Mouse (Mus musculus) limb, embryonic 14.5 days (tissue): Measurements from ENCODE around the gene Fam181b. TPM values are rescaled to one million over a fixed set of nuclear protein-coding genes. Genes with fewer than 3 reads are reported as not detected.

Source experiments
- ATAC-seq: fragments of 200-750 bp; cut with Nextera tagmentation; 2 replicates; pipeline ENCODE4 v1.8.0; 2017; ENCODE audit warnings: low read depth, moderate number of reproducible peaks, moderate TSS enrichment; ENCODE audit not compliant: low FRiP score
- DNase-seq: peaks from one replicate; pipeline ENCODE4 v3.0.0-alpha.2; 2015; ENCODE audit warnings: low spot score
- H3K27ac ChIP-seq: fragments of 300-500 bp; sonication (generic); replicated peaks from 2 replicates; pipeline ENCODE4 v1.5.1; 2014; ENCODE audit warnings: low read depth, mild to moderate bottlenecking, low read length, moderate library complexity, mixed read lengths
- H3K27me3 ChIP-seq: fragments of 300-500 bp; sonication (generic); 2 replicates; pipeline ENCODE4 v1.6.1; 2014; ENCODE audit warnings: low read length, mixed read lengths; ENCODE audit not compliant: control insufficient read depth, insufficient read depth
- H3K36me3 ChIP-seq: fragments of 300-500 bp; sonication (generic); 2 replicates; pipeline ENCODE4 v1.6.1; 2014; ENCODE audit warnings: mild to moderate bottlenecking, low read length, moderate library complexity, mixed read lengths; ENCODE audit not compliant: control insufficient read depth, insufficient read depth
- H3K4me1 ChIP-seq: fragments of 300-500 bp; sonication (generic); 2 replicates; pipeline ENCODE4 v1.6.1; 2014; ENCODE audit warnings: antibody characterized with exemption, low read length, mixed read lengths; ENCODE audit not compliant: control insufficient read depth, insufficient read depth
- H3K4me2 ChIP-seq: fragments of 300-500 bp; sonication (generic); replicated peaks from 2 replicates; pipeline ENCODE4 v1.6.1; 2014; ENCODE audit warnings: low read depth, mild to moderate bottlenecking, low read length, moderate library complexity; ENCODE audit not compliant: severe bottlenecking
- H3K4me3 ChIP-seq: fragments of 300-500 bp; sonication (generic); replicated peaks from 2 replicates; pipeline ENCODE4 v1.5.1; 2014; ENCODE audit warnings: low read length
- H3K9ac ChIP-seq: fragments of 300-500 bp; sonication (generic); 2 replicates; pipeline ENCODE4 v1.6.1; 2014; ENCODE audit warnings: mild to moderate bottlenecking, low read depth, low read length, moderate library complexity; ENCODE audit not compliant: severe bottlenecking
- H3K9me3 ChIP-seq: fragments of 300-500 bp; sonication (generic); 2 replicates; pipeline ENCODE4 v1.6.1; 2016; ENCODE audit warnings: low read length; ENCODE audit not compliant: control insufficient read depth
- POLR2A ChIP-seq: fragments of 200-500 bp; IDR thresholded peaks from 2 replicates; pipeline ENCODE4 v1.8.0; 2012; ENCODE audit warnings: inconsistent platforms, mild to moderate bottlenecking, moderate library complexity, borderline replicate concordance; ENCODE audit not compliant: insufficient read depth, insufficient read length; ENCODE audit errors: extremely low read depth
- WGBS: fragments of 180-500 bp; shearing (Covaris S2); extraction: QIAGEN DNeasy Blood & Tissue Kit; methylation state at CpG from one replicate; pipeline ENCODE4 v1.1.7; 2014; 5-methylcytosine and 5-hydroxymethylcytosine counted together
- polyA plus RNA-seq, 2 experiments: library from polyadenylated mRNA; depleted of rRNA in 1 of 2; stranded (reverse) in 1 of 2; unstranded in 1 of 2; fragments of >200 nt; fragmentation: Nextera tagmentation in 1 of 2; extraction: Ambion mirVana in 1 of 2; gene quantifications; 2 replicates each; pipeline versions ENCODE4 v1.2.1 to v1.2.3; 2012 to 2014

Gene Fam181b
- polyA plus RNA-seq (2012; rRNA removed) (7.6 and 10.7 TPM in 2 replicates), polyA plus RNA-seq (2014; fragmentation: Nextera tagmentation; extraction: Ambion mirVana) (9.9 and 12.0 TPM in 2 replicates)

DNA sequence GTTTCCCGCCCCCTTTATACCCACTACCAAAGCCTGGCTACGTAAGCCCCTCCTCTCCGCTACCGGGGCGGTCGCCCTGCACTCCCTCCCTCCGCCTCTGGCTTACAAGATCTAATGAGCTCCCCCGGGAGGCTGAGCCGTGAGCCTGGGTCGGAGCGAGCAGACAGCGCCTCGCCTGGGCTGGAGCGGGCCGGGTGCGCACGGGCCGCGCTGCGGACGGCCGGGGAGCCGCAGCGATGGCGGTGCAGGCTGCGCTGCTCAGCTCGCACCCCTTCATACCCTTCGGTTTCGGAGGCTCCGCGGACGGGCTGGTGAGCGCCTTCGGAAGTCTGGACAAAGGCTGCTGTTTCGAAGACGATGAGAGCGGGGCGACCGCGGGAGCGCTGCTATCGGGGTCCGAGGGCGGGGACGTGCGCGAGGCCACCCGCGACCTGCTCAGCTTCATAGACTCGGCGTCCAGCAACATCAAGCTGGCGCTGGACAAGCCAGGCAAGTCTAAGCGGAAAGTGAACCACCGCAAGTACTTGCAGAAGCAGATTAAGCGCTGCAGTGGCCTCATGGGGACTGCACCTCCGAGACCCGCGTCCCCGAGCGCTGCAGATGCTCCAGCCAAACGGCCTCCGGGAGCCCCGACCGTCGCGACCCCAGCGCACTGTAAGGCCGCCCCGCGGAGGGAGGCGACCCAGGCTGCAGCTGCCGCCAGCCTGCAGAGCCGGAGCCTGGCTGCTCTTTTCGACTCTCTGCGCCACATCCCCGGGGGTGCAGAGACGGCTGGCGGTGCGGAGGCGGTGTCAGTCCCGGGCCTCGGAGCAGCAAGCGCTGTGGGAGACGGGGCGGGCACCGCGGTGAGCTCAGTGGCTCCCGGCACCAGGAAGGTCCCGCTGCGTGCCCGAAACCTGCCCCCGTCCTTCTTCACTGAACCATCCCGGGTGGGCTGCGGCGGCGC, at the start of gene Fam181b:
TSS of gene Fam181b (plus strand) at position 81 of the 946 bp plus-strand sequence.
- WGBS: under 1% methylated on average over 68 of the region's 96 CpGs
- Histone ChIP-seq H3K4me3 (peak within 1 kb of the TSS; percentile 70), H3K27ac (peak within 1 kb of the TSS; percentile 67), H3K9ac (peak within 1 kb of the TSS; percentile 78), H3K4me2 (peak within 1 kb of the TSS; percentile 86), H3K9me3 (no peaks in the 10 kb centered on the region), H3K4me1 (peaks cover 14% of the 10 kb centered on the region), H3K36me3 (no peaks in the 10 kb centered on the region), H3K27me3 (0 out of 2 replicates have a peak, but pooled peaks cover 7% of the 10 kb centered on the region)
- peak; percentile 59; the same call in 1 of the 2 replicates for TF ChIP-seq POLR2A
- peak; percentile 93 for DNase-seq
- ATAC-seq: peak; percentile 94

DNA sequence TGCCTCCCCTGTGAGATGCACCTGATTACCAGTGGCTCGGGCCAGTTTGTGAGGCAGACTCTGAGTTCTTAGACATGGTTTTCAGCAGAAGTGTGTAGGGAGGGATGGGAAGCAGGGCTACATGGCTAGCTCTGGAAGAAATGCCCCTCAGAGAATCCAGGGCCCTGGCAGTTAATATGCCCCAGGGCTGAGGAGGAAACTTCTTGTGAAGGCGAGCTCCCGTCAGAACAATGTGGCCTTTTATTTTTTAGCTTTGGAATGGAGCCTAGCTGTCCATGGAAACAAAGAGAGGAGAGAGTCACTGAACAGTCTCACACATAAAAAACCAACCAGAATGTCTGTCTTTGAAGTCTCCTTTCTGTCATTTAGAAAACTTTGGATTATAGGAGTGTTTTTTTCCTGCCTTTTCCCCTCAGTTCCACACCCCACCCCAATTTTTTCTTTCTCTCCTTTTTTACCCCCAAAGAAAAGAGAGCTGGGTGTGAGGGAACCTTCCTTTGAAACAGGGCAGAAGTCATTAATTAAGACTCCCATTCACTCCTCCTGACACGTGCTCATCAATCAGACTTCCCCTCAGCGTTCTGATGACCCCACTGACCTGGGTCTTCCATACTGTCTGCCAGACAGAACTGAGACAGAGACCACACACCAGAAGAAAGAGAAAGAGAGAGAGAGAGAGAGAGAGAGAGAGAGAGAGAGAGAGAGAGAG, 41.7 kb upstream of the Fam181b start:
- H3K4me1 ChIP-seq: no peaks in the 10 kb centered on the region; the same call in 1 of the 2 replicates
- no peak overlapping the region for H3K4me2 ChIP-seq
- ATAC-seq: no peak
- no peak for DNase-seq
- 30% methylated on average over 5 of the region's 5 CpGs for WGBS
- H3K9ac ChIP-seq: no peak overlapping the region
- H3K27ac ChIP-seq: no peak overlapping the region
- no peaks in the 10 kb centered on the region for H3K9me3 ChIP-seq
- no peak for TF ChIP-seq POLR2A
- no peaks in the 10 kb centered on the region for H3K36me3 ChIP-seq
- no peaks in the 10 kb centered on the region for H3K27me3 ChIP-seq
- H3K4me3 ChIP-seq: no peak overlapping the region

DNA sequence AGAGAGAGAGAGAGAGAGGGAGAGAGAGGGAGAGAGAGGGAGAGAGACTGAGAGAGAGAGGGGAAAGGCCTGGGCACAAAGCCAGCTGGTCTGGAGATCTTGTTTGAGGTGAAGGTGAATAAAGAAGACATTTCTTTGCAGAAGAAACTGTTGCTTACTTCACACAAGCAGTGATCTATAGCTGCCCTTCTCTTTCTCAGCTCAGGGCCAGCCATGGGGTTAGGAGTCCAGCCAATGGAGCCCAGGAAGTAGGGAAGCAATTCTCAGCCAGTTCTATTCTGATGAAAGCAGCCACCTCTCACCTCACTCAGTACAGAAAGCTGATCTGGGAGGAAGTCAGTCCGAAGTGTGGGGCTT, 41.2 kb upstream of the Fam181b start:
- H3K27ac ChIP-seq: no peak overlapping the region
- H3K4me1 ChIP-seq: no peaks in the 10 kb centered on the region; the same call in 1 of the 2 replicates
- no peaks in the 10 kb centered on the region for H3K27me3 ChIP-seq
- H3K4me2 ChIP-seq: no peak overlapping the region
- TF ChIP-seq POLR2A: no peak
- DNase-seq (no peak), ATAC-seq (no peak)
- H3K9me3 ChIP-seq: no peaks in the 10 kb centered on the region
- H3K4me3 ChIP-seq: no peak overlapping the region
- WGBS: 31% methylated on average over 1 of the region's 1 CpGs
- no peak overlapping the region for H3K9ac ChIP-seq
- H3K36me3 ChIP-seq: no peaks in the 10 kb centered on the region

DNA sequence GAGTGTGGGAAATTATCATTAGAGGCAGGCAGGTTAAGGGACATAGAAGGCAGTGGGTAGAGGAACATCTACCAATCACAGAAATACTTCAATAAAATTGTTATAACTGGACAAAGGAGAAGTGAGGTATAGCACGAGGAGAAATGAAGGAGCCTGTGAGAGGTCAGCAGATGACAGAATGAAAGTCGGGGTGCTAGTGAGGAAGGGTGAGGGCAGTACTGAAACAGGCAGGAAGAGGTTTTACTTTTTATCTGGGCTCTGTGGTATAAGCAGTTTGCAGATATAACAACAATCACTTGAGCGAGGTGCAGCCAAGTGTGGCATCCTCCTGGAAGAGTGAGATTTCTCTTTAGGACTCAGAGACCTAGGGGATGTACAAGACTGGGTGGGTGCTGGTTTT, 40.1 kb upstream of the Fam181b start:
- TF ChIP-seq POLR2A: no peak
- Histone ChIP-seq H3K4me3 (no peak overlapping the region), H3K4me2 (no peak overlapping the region), H3K9me3 (no peaks in the 10 kb centered on the region), H3K9ac (no peak overlapping the region), H3K36me3 (no peaks in the 10 kb centered on the region), H3K4me1 (no peaks in the 10 kb centered on the region; the same call in 1 of the 2 replicates), H3K27ac (no peak overlapping the region), H3K27me3 (no peaks in the 10 kb centered on the region)
- ATAC-seq: no peak
- no peak for DNase-seq
- 86% methylated on average over 3 of the region's 3 CpGs for WGBS

DNA sequence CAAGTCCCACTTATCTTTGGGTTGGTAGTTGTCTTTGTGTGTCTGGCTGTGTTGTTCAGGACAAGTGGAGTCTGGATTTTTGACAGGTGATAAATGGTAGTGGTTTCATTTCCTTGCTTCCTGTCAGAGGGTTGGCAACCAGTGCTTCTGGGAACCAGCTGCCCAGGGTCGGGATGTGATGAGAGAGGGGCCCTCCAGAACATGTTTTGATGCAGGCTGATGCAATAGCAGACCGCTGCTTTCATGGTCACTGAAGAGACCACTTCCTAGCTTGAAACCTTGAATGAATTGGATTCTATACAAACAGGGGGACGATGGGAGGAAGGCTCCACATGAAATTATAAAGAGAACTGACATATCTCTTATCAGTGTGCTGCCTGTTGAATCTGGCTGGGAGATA, 35.3 kb upstream of the Fam181b start:
- no peak for TF ChIP-seq POLR2A
- no peaks in the 10 kb centered on the region for H3K9me3 ChIP-seq
- H3K36me3 ChIP-seq: no peaks in the 10 kb centered on the region
- DNase-seq (no peak), ATAC-seq (no peak)
- no peak overlapping the region for H3K27ac ChIP-seq
- H3K4me3 ChIP-seq: no peak overlapping the region
- H3K4me2 ChIP-seq: no peak overlapping the region
- H3K4me1 ChIP-seq: no peaks in the 10 kb centered on the region
- H3K9ac ChIP-seq: no peak overlapping the region
- WGBS: 62% methylated on average over 3 of the region's 3 CpGs
- H3K27me3 ChIP-seq: no peaks in the 10 kb centered on the region
